Mouse (Mus musculus) liver, postnatal 0 days (tissue): ENCODE measurements around the gene Zfp687.
A peak's percentile ranks its signal among the peaks of the same experiment; 100 is the strongest.

Experiments
- CTCF ChIP-seq: sonication (generic); IDR thresholded peaks from 2 replicates; pipeline ENCODE4 v1.5.1; 2016; ENCODE audit warnings: antibody characterized with exemption, low read depth
- EP300 ChIP-seq: IDR thresholded peaks from 2 replicates; pipeline ENCODE4 v1.6.1; 2016; ENCODE audit warnings: antibody characterized with exemption, low read depth, mild to moderate bottlenecking

DNA sequence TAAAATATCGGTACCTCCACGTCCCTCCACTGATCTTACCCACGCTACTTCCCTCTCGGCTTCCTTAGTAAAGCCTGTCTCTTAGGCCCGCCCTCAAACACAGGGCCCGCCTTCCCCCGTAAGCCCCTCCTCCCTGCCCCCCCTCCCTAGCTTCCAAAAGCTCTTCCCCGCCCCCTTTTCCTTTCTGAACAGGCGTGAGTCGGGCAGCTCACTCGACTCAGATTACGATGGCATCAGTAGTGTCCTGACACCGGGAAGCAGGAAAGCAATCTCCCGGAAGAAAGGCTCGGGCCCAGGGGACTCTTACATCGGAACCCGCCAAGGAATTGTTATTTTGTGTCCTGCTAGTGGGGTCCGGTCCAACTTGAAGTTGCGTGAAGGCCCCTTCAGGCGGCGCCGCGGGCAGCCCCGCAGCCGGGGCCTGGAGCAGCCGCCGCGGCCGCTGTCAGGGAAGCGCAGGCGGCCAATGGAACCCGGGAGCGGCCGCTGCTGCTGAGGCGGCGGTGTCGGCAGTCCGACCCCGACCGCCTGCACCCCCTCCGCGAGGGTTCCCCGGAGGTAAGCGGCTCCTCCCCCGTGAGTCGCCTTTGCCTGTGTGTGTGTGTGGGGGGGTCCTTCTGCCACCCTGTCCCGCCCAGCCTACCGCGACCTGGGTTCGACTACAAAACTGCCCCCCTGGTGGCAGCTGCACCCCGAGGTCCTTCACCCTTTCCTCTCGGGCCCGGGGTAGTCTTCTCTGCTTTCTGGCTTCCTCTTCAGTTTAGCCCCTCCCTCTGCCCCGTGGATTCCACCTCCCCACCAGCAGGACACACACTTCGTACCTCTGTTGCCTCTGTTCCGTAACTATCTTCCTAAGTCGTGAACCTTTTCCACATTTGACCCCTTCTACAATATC lies 40.5 kb downstream of the Zfp687 start, which contains the start of gene Pi4kb:
- TF ChIP-seq CTCF (peak; percentile 40), EP300 (peak; percentile 60; the same call in 1 of the 2 replicates)
